Mouse (Mus musculus) myocyte (in vitro differentiated cells): ENCODE results near the gene Foxc2. TPM values are rescaled to one million over a fixed set of nuclear protein-coding genes. Genes with fewer than 3 reads are reported as not detected.

Experiments
- H3K27me3 ChIP-seq: one replicate; pipeline ENCODE4 v1.6.1; 2011; ENCODE audit not compliant: control insufficient read depth, insufficient read depth, insufficient read length
- H3K36me3 ChIP-seq: one replicate; pipeline ENCODE4 v1.6.1; 2011; ENCODE audit not compliant: control insufficient read depth, insufficient read depth
- H3K4me2 ChIP-seq: one replicate; pipeline ENCODE4 v1.6.1; 2011; ENCODE audit warnings: low read depth, control low read depth
- H3K4me3 ChIP-seq: one replicate; pipeline ENCODE4 v1.5.1; 2011; ENCODE audit warnings: mild to moderate bottlenecking, control low read depth, moderate library complexity
- H3K79me2 ChIP-seq: one replicate; pipeline ENCODE4 v1.6.1; 2011; ENCODE audit not compliant: control insufficient read depth, insufficient read depth
- H3ac ChIP-seq: one replicate; pipeline ENCODE4 v1.6.1; 2011; ENCODE audit not compliant: control insufficient read depth, insufficient read length
- CEBPB ChIP-seq: IDR thresholded peaks from 2 replicates; pipeline ENCODE4 v1.6.1; 2011; ENCODE audit warnings: mild to moderate bottlenecking, moderate library complexity; ENCODE audit not compliant: poor library complexity, insufficient read depth, severe bottlenecking
- E2F4 ChIP-seq: IDR thresholded peaks from one replicate; pipeline ENCODE4 v1.6.1; 2011; ENCODE audit warnings: mild to moderate bottlenecking, control low read depth, moderate library complexity; ENCODE audit not compliant: insufficient read depth
- MAX ChIP-seq: IDR thresholded peaks from one replicate; pipeline ENCODE4 v1.6.1; 2011; ENCODE audit warnings: low read depth, mild to moderate bottlenecking, control low read depth
- MYOD1 ChIP-seq, 3 experiments: IDR thresholded peaks; one replicate each; pipeline ENCODE4 v1.6.1; 2011; ENCODE audit warnings: control low read depth in 2 of 3, low read depth in 2 of 3, mild to moderate bottlenecking in 2 of 3, moderate library complexity in 1 of 3; ENCODE audit not compliant: insufficient read length in 2 of 3, control insufficient read depth in 1 of 3
- MYOG ChIP-seq, 3 experiments: IDR thresholded peaks; one replicate each; pipeline ENCODE4 v1.6.1; 2011; ENCODE audit warnings: control low read depth in 2 of 3, low read depth in 2 of 3, mild to moderate bottlenecking in 2 of 3; ENCODE audit not compliant: insufficient read length in 2 of 3, control insufficient read depth in 1 of 3, insufficient read depth in 1 of 3
- POLR2A ChIP-seq: IDR thresholded peaks from one replicate; pipeline ENCODE4 v1.6.1; 2011; ENCODE audit warnings: low read depth, mild to moderate bottlenecking, control low read depth, moderate library complexity; ENCODE audit not compliant: insufficient read length
- POLR2AphosphoS2 ChIP-seq: IDR thresholded peaks from one replicate; pipeline ENCODE4 v1.6.1; 2011; ENCODE audit warnings: low read depth, control low read depth; ENCODE audit not compliant: insufficient read length
- REST ChIP-seq: IDR thresholded peaks from one replicate; pipeline ENCODE4 v1.6.1; 2011; ENCODE audit warnings: mild to moderate bottlenecking, control low read depth, moderate library complexity; ENCODE audit not compliant: insufficient read depth, insufficient read length
- SRF ChIP-seq: IDR thresholded peaks from one replicate; pipeline ENCODE4 v1.6.1; 2011; ENCODE audit warnings: low read depth; ENCODE audit not compliant: control insufficient read depth, insufficient read length
- TCF12 ChIP-seq: IDR thresholded peaks from one replicate; pipeline ENCODE4 v1.6.1; 2011; ENCODE audit warnings: mild to moderate bottlenecking, control low read depth; ENCODE audit not compliant: poor library complexity, insufficient read depth, severe bottlenecking
- TCF3 ChIP-seq: IDR thresholded peaks from one replicate; pipeline ENCODE4 v1.6.1; 2011; ENCODE audit warnings: low read depth, control low read depth; ENCODE audit not compliant: insufficient read length
- USF1 ChIP-seq: IDR thresholded peaks from one replicate; pipeline ENCODE4 v1.6.1; 2011; ENCODE audit warnings: low read depth, mild to moderate bottlenecking, control low read depth, moderate library complexity
- polyA plus RNA-seq: library from polyadenylated mRNA; unstranded; fragments of >200 nt; fragmentation: generic; extraction: Trizol; gene quantifications from one replicate; pipeline ENCODE4 v1.2.1, GENCODE M21; 2012; ENCODE audit warnings: missing spikeins

Foxc2 gene
- polyA plus RNA-seq, 1 experiment: 7.3 TPM

DNA sequence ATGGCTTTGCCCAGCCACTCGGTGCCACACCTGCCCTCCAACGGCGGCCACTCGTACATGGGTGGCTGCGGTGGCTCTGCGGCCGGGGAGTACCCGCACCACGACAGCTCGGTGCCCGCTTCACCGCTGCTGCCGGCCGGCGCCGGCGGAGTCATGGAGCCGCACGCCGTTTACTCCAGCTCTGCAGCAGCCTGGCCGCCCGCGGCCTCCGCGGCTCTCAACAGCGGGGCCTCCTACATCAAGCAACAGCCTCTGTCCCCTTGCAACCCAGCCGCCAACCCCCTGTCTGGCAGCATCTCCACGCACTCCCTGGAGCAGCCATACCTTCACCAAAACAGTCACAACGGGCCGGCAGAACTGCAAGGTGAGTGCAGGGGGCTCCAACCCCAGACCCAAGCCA, 31.0 kb upstream of the Foxc2 start:
- H3K79me2 ChIP-seq: no peaks in the 10 kb centered on the region
- H3K36me3 ChIP-seq: no peaks in the 10 kb centered on the region
- no peak for TF ChIP-seq POLR2A
- TF ChIP-seq MAX: no peak
- TF ChIP-seq CEBPB: no peak
- no peak for TF ChIP-seq MYOD1 (IDR thresholded peaks at IDR 0.05; ENCODE audit: control insufficient read depth in 1 of 3, insufficient read length in 2 of 3, low read depth in 2 of 3)
- no peak for TF ChIP-seq USF1
- no peak for TF ChIP-seq TCF3
- no peak for TF ChIP-seq MYOG (IDR thresholded peaks at IDR 0.05; ENCODE audit: control insufficient read depth in 1 of 3, insufficient read depth in 1 of 3, insufficient read length in 2 of 3, low read depth in 2 of 3)
- no peak for TF ChIP-seq TCF12
- no peak for TF ChIP-seq POLR2AphosphoS2
- TF ChIP-seq E2F4: no peak
- no peak for TF ChIP-seq SRF
- no peak for TF ChIP-seq REST
- H3K27me3 ChIP-seq: peaks cover 94% of the 10 kb centered on the region
- no peak overlapping the region for H3K4me2 ChIP-seq
- no peak overlapping the region for H3K4me3 ChIP-seq
- H3ac ChIP-seq: no peak overlapping the region

DNA sequence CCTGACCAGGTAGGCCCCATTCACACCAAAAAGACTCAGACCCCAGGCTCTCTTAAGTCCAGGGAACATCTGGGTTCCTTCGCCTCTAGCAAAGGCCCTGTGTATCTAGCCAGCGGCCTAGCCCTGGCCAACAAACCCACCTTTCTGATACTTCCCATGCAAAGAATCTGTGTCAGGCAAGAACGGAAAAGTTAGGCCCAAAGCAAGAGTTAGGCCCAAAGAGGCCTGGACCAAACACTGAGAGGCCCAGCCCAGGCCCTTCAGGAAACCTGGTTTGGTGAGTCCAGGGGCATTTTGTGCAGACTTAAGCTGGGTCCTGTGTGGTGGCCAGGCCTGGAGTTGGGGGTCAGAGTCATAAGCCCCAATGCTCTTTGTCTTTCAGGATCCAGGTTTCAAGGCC, 30.4 kb upstream of the Foxc2 start:
- Histone ChIP-seq H3K27me3 (peaks cover 94% of the 10 kb centered on the region), H3K4me2 (no peak overlapping the region), H3ac (no peak overlapping the region)

GRCm38 (mm10) chr8:121086004-121086900, 29.7 kb upstream of the Foxc2 start:
- Histone ChIP-seq H3ac (no peak overlapping the region), H3K27me3 (peaks cover 94% of the 10 kb centered on the region), H3K4me2 (no peak overlapping the region), H3K4me3 (no peak overlapping the region), H3K36me3 (no peaks in the 10 kb centered on the region), H3K79me2 (no peaks in the 10 kb centered on the region)
- TF ChIP-seq CEBPB (no peak), TCF3 (no peak), MAX (no peak), MYOD1 (IDR thresholded peaks at IDR 0.05; ENCODE audit: control insufficient read depth in 1 of 3, insufficient read length in 2 of 3, low read depth in 2 of 3) (no peak), E2F4 (no peak), TCF12 (no peak), POLR2AphosphoS2 (no peak), MYOG (IDR thresholded peaks at IDR 0.05; ENCODE audit: control insufficient read depth in 1 of 3, insufficient read depth in 1 of 3, insufficient read length in 2 of 3, low read depth in 2 of 3) (no peak), SRF (no peak), POLR2A (no peak)

More for the DNA sequence above, 30.4 kb upstream of the Foxc2 start:
- TF ChIP-seq E2F4: no peak
- TF ChIP-seq POLR2AphosphoS2: no peak
- no peak for TF ChIP-seq SRF
- no peak for TF ChIP-seq POLR2A
- TF ChIP-seq MYOD1 (IDR thresholded peaks at IDR 0.05; ENCODE audit: control insufficient read depth in 1 of 3, insufficient read length in 2 of 3, low read depth in 2 of 3): no peak
- no peak for TF ChIP-seq TCF3
- no peak for TF ChIP-seq REST
- TF ChIP-seq USF1: no peak
- TF ChIP-seq MYOG (IDR thresholded peaks at IDR 0.05; ENCODE audit: control insufficient read depth in 1 of 3, insufficient read depth in 1 of 3, insufficient read length in 2 of 3, low read depth in 2 of 3): no peak
- TF ChIP-seq MAX: no peak
- TF ChIP-seq TCF12: no peak
- no peak for TF ChIP-seq CEBPB
- no peaks in the 10 kb centered on the region for H3K36me3 ChIP-seq
- H3K4me3 ChIP-seq: no peak overlapping the region
- no peaks in the 10 kb centered on the region for H3K79me2 ChIP-seq

DNA sequence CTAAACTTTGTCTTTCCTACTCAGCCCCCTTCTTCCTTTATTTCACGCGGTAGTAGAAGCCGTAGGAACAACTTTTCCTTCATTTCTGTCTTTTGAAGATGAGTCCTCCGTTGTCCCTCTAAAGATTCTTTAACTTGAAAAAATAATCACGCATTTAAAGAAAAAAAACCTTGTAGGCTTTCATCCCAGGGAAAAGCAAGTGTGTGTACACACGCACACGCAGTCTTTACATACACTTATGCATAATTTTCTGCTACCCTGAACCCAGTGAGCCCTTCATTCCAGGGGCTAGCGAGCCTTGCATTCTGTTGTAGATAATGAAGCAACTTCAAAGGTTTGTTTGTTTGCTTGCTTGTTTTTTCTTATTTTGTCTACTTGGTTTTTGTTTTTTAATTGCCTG, 27.7 kb upstream of the Foxc2 start:
- no peak for TF ChIP-seq SRF
- TF ChIP-seq REST: no peak
- TF ChIP-seq CEBPB: no peak
- TF ChIP-seq E2F4: no peak
- no peak for TF ChIP-seq MAX
- no peak for TF ChIP-seq MYOD1 (IDR thresholded peaks at IDR 0.05; ENCODE audit: control insufficient read depth in 1 of 3, insufficient read length in 2 of 3, low read depth in 2 of 3)
- TF ChIP-seq MYOG (IDR thresholded peaks at IDR 0.05; ENCODE audit: control insufficient read depth in 1 of 3, insufficient read depth in 1 of 3, insufficient read length in 2 of 3, low read depth in 2 of 3): no peak
- no peak for TF ChIP-seq TCF12
- no peak for TF ChIP-seq POLR2AphosphoS2
- TF ChIP-seq POLR2A: no peak
- no peak for TF ChIP-seq TCF3
- TF ChIP-seq USF1: no peak
- Histone ChIP-seq H3K79me2 (no peaks in the 10 kb centered on the region), H3K4me2 (no peak overlapping the region), H3K27me3 (peaks cover 93% of the 10 kb centered on the region), H3ac (no peak overlapping the region), H3K36me3 (no peaks in the 10 kb centered on the region), H3K4me3 (no peak overlapping the region)
